Mouse (Mus musculus) erythroid progenitor cell, adult 5-6 weeks (primary cell): ENCODE measurements around the gene Tnc. TPM values are rescaled to one million over a fixed set of nuclear protein-coding genes. Genes with fewer than 3 reads are reported as not detected.
"Not testable (repeated sequence)": the region's sequence is repeated elsewhere in the genome, so short reads cannot be mapped to it uniquely, and the experiment has no call there.

ENCODE experiments used
- ATAC-seq: replicated peaks from 2 replicates; pipeline ENCODE4 v1.8.0; 2016; ENCODE audit warnings: moderate number of reproducible peaks, mild to moderate bottlenecking, moderate TSS enrichment, inconsistent platforms; ENCODE audit not compliant: poor library complexity, low FRiP score, severe bottlenecking
- total RNA-seq, 2 experiments: library from RNA; stranded (forward) in 1 of 2; stranded (reverse) in 1 of 2; fragments of 150-400 nt in 1 of 2; fragments of 186-747, 209-891 nt in 1 of 2; gene quantifications; 2 replicates each; pipeline versions ENCODE4 v1.2.3 to v1.2.4; 2015 to 2017; ENCODE audit warnings: low replicate concordance in 2 of 2

The Tnc gene
- total RNA-seq, 2 experiments from 2014 or later, result 1.7 to 2.1 TPM

GRCm38 (mm10) chr4:63972536-63972935 is 74.3 kb downstream of the Tnc start:
- no peak for ATAC-seq

GRCm38 (mm10) chr4:63971762-63972161 is 75.1 kb downstream of the Tnc start:
- no peak for ATAC-seq

- ATAC-seq, result no peak
Observed at GRCm38 (mm10) chr4:63970925-63971324, 75.9 kb downstream of the Tnc start.

GRCm38 (mm10) chr4:63969891-63970290 is 76.9 kb downstream of the Tnc start:
- ATAC-seq, result no peak

DNA sequence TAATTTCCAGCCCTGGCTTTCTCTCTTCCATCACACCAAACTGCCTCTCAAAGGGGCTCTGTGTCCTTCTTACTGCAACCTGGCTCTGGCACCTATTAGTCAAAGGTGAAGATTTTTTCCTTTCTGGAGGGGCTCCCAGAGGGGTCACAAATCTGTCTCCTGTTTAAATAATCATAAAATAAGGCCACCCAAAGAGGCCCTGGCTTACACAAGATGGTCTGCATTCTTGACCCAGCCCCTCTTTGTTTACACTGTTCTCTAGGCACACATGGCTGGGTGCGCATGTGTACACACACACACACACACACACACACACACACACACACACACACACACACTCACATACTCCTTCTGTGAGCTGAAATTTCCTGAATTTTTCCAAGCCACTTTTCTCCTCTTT is 83.4 kb downstream of the Tnc start:
- no peak for ATAC-seq

DNA sequence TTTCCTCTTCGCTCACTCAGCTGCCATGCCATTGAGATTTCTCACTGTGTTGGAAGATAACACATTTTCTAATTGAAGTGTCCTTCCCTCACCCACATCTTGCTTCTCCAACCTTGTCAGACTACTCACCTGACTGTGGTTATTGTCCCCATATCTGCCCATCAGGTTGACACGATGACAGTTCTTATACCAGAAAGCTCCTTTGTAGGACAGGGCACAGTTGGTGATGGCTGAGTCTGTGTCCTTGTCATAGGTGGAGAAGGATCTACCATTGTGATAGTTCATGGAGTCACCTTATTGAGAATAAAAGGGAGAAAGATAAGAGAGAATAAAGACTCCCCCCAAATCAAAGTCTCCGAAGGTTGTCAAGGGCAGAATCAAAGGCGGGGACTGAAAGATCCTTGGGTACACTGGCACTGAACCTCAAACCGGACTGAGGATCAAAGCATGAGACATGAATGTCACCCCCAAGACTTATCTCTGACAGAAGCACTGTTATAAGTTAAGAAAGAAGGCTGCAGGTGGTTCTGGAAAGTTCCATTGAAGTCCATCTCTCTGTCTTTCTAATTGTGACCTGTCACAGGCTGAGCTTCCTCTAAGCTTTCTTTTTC is 84.9 kb downstream of the Tnc start:
- ATAC-seq, result no peak

DNA sequence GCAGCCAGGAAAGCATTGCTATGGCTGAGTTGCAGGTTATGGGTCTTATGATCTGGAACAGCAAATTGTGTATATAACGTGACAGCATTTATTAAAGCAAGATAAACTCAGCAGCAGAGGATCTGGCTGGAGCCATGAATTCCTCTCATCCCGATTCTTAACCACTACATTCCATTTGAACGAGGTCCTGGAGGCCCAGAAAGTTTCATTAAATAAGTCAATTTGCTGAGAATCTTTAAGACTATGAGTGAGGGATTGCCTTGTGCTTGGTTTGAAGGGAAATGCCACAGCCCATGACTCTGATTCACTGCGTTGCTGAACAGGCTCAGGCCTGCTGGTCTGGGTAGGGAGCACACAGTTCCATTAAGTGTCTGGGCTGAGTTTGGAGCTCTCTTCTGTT is 88.2 kb downstream of the Tnc start:
- no peak for ATAC-seq

- no peak for ATAC-seq
Observed at GRCm38 (mm10) chr4:63950054-63950453, 96.8 kb downstream of the Tnc start.

- not testable (repeated sequence) for ATAC-seq
Observed at GRCm38 (mm10) chr4:63948688-63949073, 98.1 kb downstream of the Tnc start.

GRCm38 (mm10) chr4:63948066-63948687 is 98.6 kb downstream of the Tnc start:
- ATAC-seq, result no peak

DNA sequence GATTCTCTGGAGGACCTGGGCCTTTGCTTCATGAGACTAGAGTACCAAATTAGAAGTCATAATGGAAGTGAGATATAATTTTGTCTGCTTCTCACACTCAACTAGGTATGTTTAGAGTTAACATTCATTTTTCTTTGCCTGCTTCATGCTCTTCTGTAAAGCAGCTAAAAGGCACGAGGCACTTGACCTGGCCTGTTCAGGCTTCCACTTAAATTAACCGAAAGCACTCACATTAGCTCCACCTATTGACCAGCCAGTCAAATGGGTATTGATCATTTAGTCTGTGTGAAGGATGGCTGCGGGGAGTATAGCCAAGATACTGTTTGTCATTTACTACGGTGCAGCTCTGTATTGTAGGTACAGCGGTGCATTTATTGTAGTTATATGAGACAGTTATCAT is 103.0 kb downstream of the Tnc start:
- no peak for ATAC-seq

- no peak for ATAC-seq
Observed at GRCm38 (mm10) chr4:63942875-63943274, 103.9 kb downstream of the Tnc start.

GRCm38 (mm10) chr4:63941420-63941819 is 105.4 kb downstream of the Tnc start:
- no peak for ATAC-seq

- no peak for ATAC-seq
Observed at GRCm38 (mm10) chr4:63939428-63939827, 107.4 kb downstream of the Tnc start.

DNA sequence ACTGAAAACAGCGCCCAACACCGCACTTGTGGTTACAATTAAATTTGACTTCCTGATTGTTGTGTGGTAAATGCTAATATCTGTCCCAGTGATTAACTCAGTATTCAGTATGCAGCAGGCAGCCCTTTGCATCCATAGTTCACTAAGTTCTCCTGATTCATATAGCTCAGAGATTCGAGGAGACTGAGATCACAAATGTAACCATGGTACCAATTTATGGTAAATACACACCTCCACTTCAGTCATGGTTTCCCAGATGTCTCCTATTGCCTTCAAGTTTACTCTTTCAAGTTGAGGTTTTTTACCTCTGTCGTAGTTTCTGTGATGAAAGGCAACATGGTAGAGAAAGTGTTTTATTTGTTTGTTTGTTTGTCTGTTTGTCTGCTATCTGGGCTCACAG is 110.9 kb downstream of the Tnc start:
- ATAC-seq, result no peak

DNA sequence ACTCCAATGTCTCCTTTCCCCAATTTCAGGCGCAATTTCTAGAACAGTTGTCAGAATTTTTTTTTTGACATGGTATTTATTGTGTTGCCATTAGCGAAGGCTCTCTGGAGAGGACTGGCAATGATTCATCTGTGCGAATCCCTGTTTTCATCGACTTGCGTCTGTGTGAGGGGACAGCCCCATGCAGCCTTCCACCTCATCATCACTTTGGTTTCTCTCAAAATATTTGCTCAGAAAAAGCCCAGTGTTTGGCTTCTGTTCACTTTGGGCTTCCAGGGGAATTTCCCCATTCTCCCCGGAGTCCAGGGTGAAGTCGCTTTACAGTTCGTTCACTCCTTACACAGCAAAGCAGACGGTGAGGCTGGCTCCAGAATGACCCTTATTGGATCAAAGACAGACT is 111.5 kb downstream of the Tnc start:
- ATAC-seq, result no peak

GRCm38 (mm10) chr4:63930863-63931262 is 116.0 kb downstream of the Tnc start:
- no peak for ATAC-seq

GRCm38 (mm10) chr4:63929490-63929889 is 117.3 kb downstream of the Tnc start:
- ATAC-seq, result no peak

DNA sequence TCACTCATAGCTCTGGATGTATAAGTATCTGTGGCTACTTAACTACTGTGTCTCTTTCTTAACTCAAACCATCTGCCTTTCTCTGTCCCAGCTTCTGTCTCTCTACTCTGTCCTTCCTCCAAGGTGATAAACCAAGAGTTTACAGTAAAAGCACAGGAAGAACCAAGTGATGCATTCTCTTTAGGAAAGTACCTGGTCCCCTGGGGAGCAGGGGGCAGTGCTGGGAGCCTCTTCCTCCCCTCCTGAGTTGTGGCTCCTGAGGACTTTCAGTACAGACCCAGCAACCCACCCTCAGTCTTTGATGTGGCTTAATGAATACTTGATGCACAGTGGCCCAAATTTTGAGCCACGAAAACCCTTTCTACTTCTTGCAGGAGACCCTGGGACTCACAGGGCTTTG is 118.6 kb downstream of the Tnc start:
- ATAC-seq, result no peak

- ATAC-seq, result no peak
Observed at GRCm38 (mm10) chr4:63917181-63917580, 129.6 kb downstream of the Tnc start.

DNA sequence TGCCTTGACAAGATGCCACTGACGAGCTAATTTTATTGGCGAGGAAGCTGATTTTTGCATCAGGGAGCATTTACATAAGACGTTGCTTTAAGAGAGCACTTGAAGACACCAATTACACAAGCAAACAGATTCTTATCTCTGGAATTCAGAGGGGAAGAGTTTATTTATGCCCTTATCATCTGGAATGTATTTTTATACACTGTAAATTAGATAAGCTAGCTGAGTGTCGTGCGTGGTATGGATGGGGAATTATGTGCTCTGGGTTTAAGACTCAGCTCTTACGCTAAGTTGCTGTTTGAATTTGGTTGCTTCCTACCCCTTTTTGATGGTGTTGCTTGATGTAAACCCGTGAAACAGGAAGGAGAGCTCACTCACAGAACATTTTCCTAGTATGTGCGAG is 130.1 kb downstream of the Tnc start:
- ATAC-seq, result no peak

GRCm38 (mm10) chr4:63916288-63916687 is 130.5 kb downstream of the Tnc start:
- no peak for ATAC-seq
